Mouse (Mus musculus): Measurements from ENCODE around the gene Abcc8. TPM values are rescaled to one million over a fixed set of nuclear protein-coding genes. Genes with fewer than 3 reads are reported as not detected.
"Not testable (repeated sequence)": the region's sequence is repeated elsewhere in the genome, so short reads cannot be mapped to it uniquely, and the experiment has no call there.

Abcc8 gene
- polyA plus RNA-seq, 1 experiment from 2014 or later: 2.0 TPM

DNA sequence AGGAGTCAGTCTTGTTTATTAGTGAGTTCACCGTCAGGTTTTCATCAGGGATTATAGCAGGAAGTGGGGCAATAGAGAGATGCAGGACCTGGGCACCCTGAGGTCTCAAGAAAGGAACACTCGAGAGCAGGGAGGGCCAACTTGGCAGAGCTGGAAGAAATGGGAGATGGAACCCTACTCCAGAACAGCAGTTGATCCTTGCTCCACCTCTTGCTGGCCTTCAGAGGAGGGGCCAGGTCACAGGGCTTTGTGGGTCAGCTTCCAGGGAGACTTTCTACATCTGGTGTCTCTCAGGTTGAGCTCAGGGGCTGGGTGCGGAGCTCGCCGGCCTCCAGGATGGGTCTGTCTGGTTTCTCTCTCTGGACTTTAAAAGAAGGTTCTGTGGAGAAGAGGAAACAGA, 15.5 kb upstream of the Abcc8 start:
- Histone ChIP-seq H3K9ac (no peak overlapping the region), H3K4me3 (no peak overlapping the region), H3K4me1 (no peaks in the 10 kb centered on the region), H3K27ac (no peak overlapping the region), H3K4me2 (replicated peaks) (no peak overlapping the region), H3K27me3 (no peaks in the 10 kb centered on the region), H3K9me3 (replicated peaks) (no peaks in the 10 kb centered on the region), H3K36me3 (no peaks in the 10 kb centered on the region)
- WGBS: 85% methylated on average over 5 of the region's 5 CpGs
- ATAC-seq (ENCODE audit: low FRiP score): no peak

DNA sequence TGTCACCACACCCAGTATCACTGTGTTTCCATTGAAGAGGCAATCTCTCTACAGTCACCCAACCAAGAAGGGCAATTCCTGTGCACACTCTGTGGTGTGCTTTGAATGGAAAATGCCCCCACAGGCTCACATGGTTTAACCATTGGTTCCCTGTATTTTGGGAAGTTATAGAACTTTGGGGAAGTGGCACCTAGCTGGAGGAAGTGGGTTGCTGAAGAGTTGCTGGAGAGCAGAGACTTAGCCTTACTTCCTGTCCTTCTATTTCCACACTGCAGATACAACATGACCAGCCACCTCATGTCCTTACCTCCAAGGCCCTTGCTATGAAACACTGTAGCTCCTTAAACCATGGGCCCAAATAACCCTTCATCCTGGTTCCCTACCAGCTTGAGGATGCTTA, 4.4 kb upstream of the Abcc8 start:
- Histone ChIP-seq H3K4me2 (replicated peaks) (no peak overlapping the region), H3K36me3 (no peaks in the 10 kb centered on the region), H3K4me3 (no peak overlapping the region), H3K4me1 (peaks cover 10% of the 10 kb centered on the region; the same call in 1 of the 2 replicates), H3K9me3 (replicated peaks) (no peaks in the 10 kb centered on the region), H3K27me3 (peaks cover 35% of the 10 kb centered on the region), H3K27ac (no peak overlapping the region), H3K9ac (no peak overlapping the region)
- ATAC-seq (ENCODE audit: low FRiP score): no peak

DNA sequence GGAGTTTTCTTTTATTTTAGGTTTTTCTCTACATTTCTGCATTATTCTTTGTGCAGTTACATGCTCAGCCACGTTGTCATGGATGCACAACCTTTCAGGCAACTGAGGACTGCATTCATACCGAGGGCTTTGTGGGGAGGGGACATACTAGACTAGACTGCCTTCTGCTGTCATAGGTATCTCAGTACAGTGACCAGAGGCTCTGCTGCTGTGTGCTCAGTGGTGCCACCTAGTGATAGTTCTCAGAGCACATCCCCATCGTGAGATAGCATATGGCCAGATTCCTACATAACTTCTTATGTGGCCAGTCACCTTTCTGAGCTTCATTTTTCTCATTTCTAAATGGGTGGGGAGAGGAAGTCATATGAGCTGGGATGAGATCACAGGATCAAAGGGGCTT, 1.8 kb upstream of the Abcc8 start:
- H3K9ac ChIP-seq: no peak overlapping the region
- H3K27me3 ChIP-seq: peaks cover 59% of the 10 kb centered on the region
- no peak overlapping the region for H3K4me3 ChIP-seq
- H3K4me1 ChIP-seq: peaks cover 12% of the 10 kb centered on the region; the same call in 1 of the 2 replicates
- H3K4me2 ChIP-seq (replicated peaks): no peak overlapping the region
- no peaks in the 10 kb centered on the region for H3K9me3 ChIP-seq (replicated peaks)
- peak; percentile 49; the same call in 1 of the 2 replicates for ATAC-seq (ENCODE audit: low FRiP score)
- 5% methylated on average over 3 of the region's 3 CpGs for WGBS
- H3K27ac ChIP-seq: no peak overlapping the region
- no peaks in the 10 kb centered on the region for H3K36me3 ChIP-seq

- H3K9ac ChIP-seq; H3K9me3 ChIP-seq (replicated peaks); H3K4me3 ChIP-seq; ATAC-seq (ENCODE audit: low FRiP score); H3K36me3 ChIP-seq; H3K27ac ChIP-seq; H3K4me2 ChIP-seq (replicated peaks); H3K27me3 ChIP-seq; H3K4me1 ChIP-seq: not testable (repeated sequence)
- 65% methylated on average over 1 of the region's 1 CpGs for WGBS
These were observed 10.9 kb downstream of the Abcc8 start for GRCm38 (mm10) chr7:46168980-46169379.

DNA sequence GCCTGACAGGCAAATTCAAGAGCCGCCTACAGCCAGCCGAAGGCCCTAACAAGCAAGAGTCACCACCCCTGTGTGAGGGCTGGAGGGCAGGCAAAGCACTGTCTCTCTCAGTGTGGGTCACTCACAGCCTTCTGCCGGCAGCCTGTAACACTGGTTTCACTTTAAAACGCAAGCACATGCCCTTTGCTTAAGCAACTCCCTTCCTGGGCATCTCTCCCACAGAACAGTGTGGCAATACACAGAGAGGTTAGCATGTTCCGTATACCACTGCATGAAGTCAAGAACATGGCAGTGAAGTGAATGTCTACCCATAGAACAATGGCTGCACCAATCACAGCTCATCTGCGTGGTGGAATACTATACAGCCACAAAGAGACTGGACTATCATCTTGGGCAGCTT, 11.4 kb downstream of the Abcc8 start:
- Histone ChIP-seq H3K9me3 (replicated peaks) (no peaks in the 10 kb centered on the region), H3K4me1 (no peaks in the 10 kb centered on the region), H3K4me3 (no peak overlapping the region), H3K36me3 (no peaks in the 10 kb centered on the region), H3K4me2 (replicated peaks) (no peak overlapping the region), H3K9ac (no peak overlapping the region), H3K27ac (no peak overlapping the region), H3K27me3 (no peaks in the 10 kb centered on the region; the same call in 1 of the 2 replicates)
- ATAC-seq (ENCODE audit: low FRiP score): no peak
- WGBS: 94% methylated on average over 6 of the region's 6 CpGs

- H3K4me1 ChIP-seq: no peaks in the 10 kb centered on the region
- WGBS: 89% methylated on average over 7 of the region's 7 CpGs
- ATAC-seq (ENCODE audit: low FRiP score): no peak
These were observed 11.9 kb downstream of the Abcc8 start for GRCm38 (mm10) chr7:46167901-46168300.

GRCm38 (mm10) chr7:46165876-46166275, 14.0 kb downstream of the Abcc8 start:
- no peak overlapping the region for H3K4me2 ChIP-seq (replicated peaks)
- WGBS: 93% methylated on average over 11 of the region's 11 CpGs
- no peaks in the 10 kb centered on the region for H3K36me3 ChIP-seq

More at GRCm38 (mm10) chr7:46167901-46168300, 11.9 kb downstream of the Abcc8 start:
- no peaks in the 10 kb centered on the region; the same call in 1 of the 2 replicates for H3K27me3 ChIP-seq
- H3K4me3 ChIP-seq: no peak overlapping the region
- no peak overlapping the region for H3K9ac ChIP-seq
- no peak overlapping the region for H3K27ac ChIP-seq
- no peaks in the 10 kb centered on the region for H3K9me3 ChIP-seq (replicated peaks)
- no peak overlapping the region for H3K4me2 ChIP-seq (replicated peaks)
- H3K36me3 ChIP-seq: no peaks in the 10 kb centered on the region

DNA sequence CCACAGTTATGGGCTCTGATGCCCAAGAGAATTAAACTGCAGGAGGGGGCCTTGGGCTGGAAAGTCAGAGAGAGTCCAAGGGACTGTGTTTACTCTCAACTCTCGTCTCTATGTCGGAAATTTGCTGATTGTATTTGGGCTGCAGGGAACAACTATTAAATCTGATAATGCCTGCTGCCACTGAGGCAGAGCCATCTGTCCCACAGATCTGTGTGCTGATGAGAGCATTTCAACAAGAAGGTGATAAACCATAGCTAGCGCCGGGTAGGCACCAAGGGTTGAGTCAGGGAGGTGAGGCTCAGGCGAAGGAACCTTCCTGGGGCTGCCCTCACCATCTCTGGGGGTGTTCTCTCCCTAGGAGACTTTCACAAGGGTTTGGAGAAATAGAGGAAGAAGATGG, 17.1 kb downstream of the Abcc8 start:
- H3K27ac ChIP-seq: no peak overlapping the region
- H3K4me2 ChIP-seq (replicated peaks): no peak overlapping the region
- no peaks in the 10 kb centered on the region for H3K4me1 ChIP-seq
- H3K4me3 ChIP-seq: no peak overlapping the region
- no peaks in the 10 kb centered on the region for H3K36me3 ChIP-seq
- H3K27me3 ChIP-seq: no peaks in the 10 kb centered on the region; the same call in none of the 2 replicates
- WGBS: 85% methylated on average over 5 of the region's 5 CpGs
- H3K9ac ChIP-seq: no peak overlapping the region
- no peak for ATAC-seq (ENCODE audit: low FRiP score)
- H3K9me3 ChIP-seq (replicated peaks): no peaks in the 10 kb centered on the region

More at GRCm38 (mm10) chr7:46165876-46166275, 14.0 kb downstream of the Abcc8 start:
- no peak overlapping the region for H3K9ac ChIP-seq
- H3K4me1 ChIP-seq: no peaks in the 10 kb centered on the region
- no peaks in the 10 kb centered on the region; the same call in none of the 2 replicates for H3K27me3 ChIP-seq
- no peak for ATAC-seq (ENCODE audit: low FRiP score)
- no peaks in the 10 kb centered on the region for H3K9me3 ChIP-seq (replicated peaks)
- no peak overlapping the region for H3K27ac ChIP-seq
- no peak overlapping the region for H3K4me3 ChIP-seq

GRCm38 (mm10) chr7:46162132-46162727, 17.6 kb downstream of the Abcc8 start:
- no peak overlapping the region for H3K27ac ChIP-seq
- no peaks in the 10 kb centered on the region; the same call in none of the 2 replicates for H3K27me3 ChIP-seq
- no peaks in the 10 kb centered on the region for H3K9me3 ChIP-seq (replicated peaks)
- no peak overlapping the region for H3K9ac ChIP-seq
- no peak overlapping the region for H3K4me2 ChIP-seq (replicated peaks)
- H3K4me3 ChIP-seq: no peak overlapping the region
- no peaks in the 10 kb centered on the region for H3K4me1 ChIP-seq
- H3K36me3 ChIP-seq: no peaks in the 10 kb centered on the region
- no peak for ATAC-seq (ENCODE audit: low FRiP score)
- 67% methylated on average over 11 of the region's 11 CpGs for WGBS

- no peaks in the 10 kb centered on the region for H3K4me1 ChIP-seq
- 27% methylated on average over 3 of the region's 3 CpGs for WGBS
- no peak overlapping the region for H3K9ac ChIP-seq
- H3K27me3 ChIP-seq: no peaks in the 10 kb centered on the region; the same call in none of the 2 replicates
- no peak overlapping the region for H3K27ac ChIP-seq
- no peak overlapping the region for H3K4me3 ChIP-seq
- no peak overlapping the region for H3K4me2 ChIP-seq (replicated peaks)
- no peaks in the 10 kb centered on the region for H3K36me3 ChIP-seq
- H3K9me3 ChIP-seq (replicated peaks): no peaks in the 10 kb centered on the region
- ATAC-seq (ENCODE audit: low FRiP score): no peak
These were observed 18.2 kb downstream of the Abcc8 start for GRCm38 (mm10) chr7:46161615-46162014.

DNA sequence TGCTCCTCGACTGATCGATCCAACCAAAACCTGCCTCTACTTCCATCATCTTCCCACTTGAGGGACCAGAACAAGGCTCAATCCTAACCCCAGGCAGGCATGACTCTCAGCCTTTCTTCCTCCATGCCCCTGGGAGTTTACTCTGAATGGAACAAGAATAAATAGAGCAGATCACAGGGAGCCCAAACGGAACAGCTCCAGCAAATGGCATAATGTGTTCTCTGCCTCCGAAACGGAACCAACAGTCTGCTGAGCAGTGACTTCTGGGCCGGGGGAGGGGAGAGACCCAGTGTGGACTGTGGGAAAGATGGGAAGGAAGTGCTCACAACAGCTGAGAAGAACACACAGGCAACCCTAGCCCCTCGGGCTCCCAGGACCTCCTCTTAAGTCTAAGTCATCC, 22.1 kb downstream of the Abcc8 start:
- no peaks in the 10 kb centered on the region for H3K36me3 ChIP-seq
- no peak overlapping the region for H3K4me2 ChIP-seq (replicated peaks)
- 68% methylated on average over 7 of the region's 7 CpGs for WGBS
- no peaks in the 10 kb centered on the region; the same call in 1 of the 2 replicates for H3K27me3 ChIP-seq
- no peak overlapping the region for H3K4me3 ChIP-seq
- H3K4me1 ChIP-seq: peaks cover 18% of the 10 kb centered on the region
- no peak overlapping the region for H3K9ac ChIP-seq
- ATAC-seq (ENCODE audit: low FRiP score): no peak
- no peaks in the 10 kb centered on the region for H3K9me3 ChIP-seq (replicated peaks)
- H3K27ac ChIP-seq: no peak overlapping the region

DNA sequence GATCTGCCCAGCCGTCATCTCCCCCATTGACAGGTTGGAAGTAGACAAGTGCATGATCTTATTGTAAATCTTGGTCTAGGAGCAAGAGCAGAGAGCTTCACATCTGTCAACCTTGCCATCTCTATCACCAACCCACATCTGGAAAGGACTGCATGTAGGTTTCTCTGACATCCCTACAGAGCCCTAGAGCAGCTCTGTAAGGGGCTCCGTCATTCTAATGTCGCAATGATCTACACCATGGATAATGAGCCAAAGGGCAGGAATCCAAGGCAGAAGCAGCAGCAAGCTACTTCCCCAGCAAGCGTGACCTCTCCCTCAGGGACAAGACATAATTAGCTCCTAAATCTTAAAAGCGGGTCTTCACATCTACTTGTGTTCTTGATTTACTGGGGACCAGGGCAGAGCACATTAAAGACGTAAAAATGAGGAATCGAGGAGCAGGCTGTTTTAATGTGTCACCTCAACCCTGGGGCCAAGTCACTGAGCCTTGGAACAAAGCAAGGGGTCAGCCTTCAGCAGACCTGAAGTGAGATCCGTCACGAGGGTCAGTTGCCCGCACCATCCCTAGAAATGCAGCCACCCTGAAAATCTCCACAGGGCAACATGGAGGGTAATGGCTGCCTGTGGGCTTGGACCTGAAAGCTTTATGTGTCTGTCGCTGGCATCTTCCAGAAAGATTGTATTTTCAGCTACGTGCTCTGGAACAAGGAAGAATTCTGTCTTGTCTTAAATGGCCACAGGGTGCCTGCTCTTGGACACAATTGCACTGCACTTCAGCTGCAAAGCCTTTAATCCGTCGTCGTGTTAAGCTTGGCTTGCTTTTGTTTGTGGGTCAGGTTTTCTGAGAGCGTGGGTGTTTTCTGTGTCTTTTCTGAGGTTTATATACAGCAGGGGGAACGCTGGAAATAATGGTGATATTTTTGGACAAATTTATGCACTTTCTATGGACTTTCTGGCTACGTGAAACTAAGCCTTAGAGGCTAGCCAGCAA, 25.0 kb downstream of the Abcc8 start:
- no peak overlapping the region for H3K4me3 ChIP-seq
- 50% methylated on average over 18 of the region's 18 CpGs for WGBS
- ATAC-seq (ENCODE audit: low FRiP score): no peak
- no peaks in the 10 kb centered on the region for H3K9me3 ChIP-seq (replicated peaks)
- H3K9ac ChIP-seq: no peak overlapping the region
- peaks cover 19% of the 10 kb centered on the region for H3K4me1 ChIP-seq
- H3K36me3 ChIP-seq: no peaks in the 10 kb centered on the region
- H3K27ac ChIP-seq: no peak overlapping the region; the same call in 1 of the 2 replicates
- no peaks in the 10 kb centered on the region; the same call in 1 of the 2 replicates for H3K27me3 ChIP-seq
- no peak overlapping the region for H3K4me2 ChIP-seq (replicated peaks)

Measured in hindbrain, embryonic 12.5 days (tissue).